Mouse (Mus musculus) kidney, adult 8-10 months (tissue): Measurements from ENCODE around the gene Srpx.

Experiments used
- DNase-seq, 2 experiments: peaks; one replicate each; pipeline ENCODE4 v3.0.0; 2022

The Srpx gene

GRCm38 (mm10) chrX:10117065-10117719 lies at the start of gene Srpx:
Gene Srpx (minus strand): TSS chrX:10117709.
- DNase-seq = no peak

- DNase-seq = no peak
These were observed 34.9 kb upstream of the Srpx start for GRCm38 (mm10) chrX:10152390-10152789.

- no peak for DNase-seq
These were observed 1.7 kb downstream of the Srpx start for GRCm38 (mm10) chrX:10115780-10116179.

- no peak for DNase-seq
These were observed 6.8 kb downstream of the Srpx start for GRCm38 (mm10) chrX:10110736-10111135.

GRCm38 (mm10) chrX:10108558-10108957 lies 9.0 kb downstream of the Srpx start:
- no peak for DNase-seq

- no peak for DNase-seq
These were observed 12.0 kb downstream of the Srpx start for GRCm38 (mm10) chrX:10105475-10105874.

- no peak for DNase-seq
These were observed 14.8 kb downstream of the Srpx start for GRCm38 (mm10) chrX:10102739-10103138.

GRCm38 (mm10) chrX:10095797-10096196 lies 21.7 kb downstream of the Srpx start:
- DNase-seq = no peak

- DNase-seq = no peak
These were observed 37.1 kb downstream of the Srpx start for GRCm38 (mm10) chrX:10080385-10080784.

- no peak for DNase-seq
These were observed 37.5 kb downstream of the Srpx start for GRCm38 (mm10) chrX:10079981-10080380.

GRCm38 (mm10) chrX:10073966-10074365 lies 43.5 kb downstream of the Srpx start:
- DNase-seq = no peak

- no peak for DNase-seq
These were observed 46.0 kb downstream of the Srpx start for GRCm38 (mm10) chrX:10071529-10071928.

GRCm38 (mm10) chrX:10070689-10071088 lies 46.8 kb downstream of the Srpx start:
- peak in 1 of 2 experiments; percentile 4 for DNase-seq

GRCm38 (mm10) chrX:10069405-10069804 lies 48.1 kb downstream of the Srpx start:
- DNase-seq = no peak

GRCm38 (mm10) chrX:10063781-10064180 lies 53.7 kb downstream of the Srpx start:
- no peak for DNase-seq

- DNase-seq = no peak
These were observed 54.1 kb downstream of the Srpx start for GRCm38 (mm10) chrX:10063361-10063760.

GRCm38 (mm10) chrX:10062201-10062600 lies 55.3 kb downstream of the Srpx start:
- no peak for DNase-seq

GRCm38 (mm10) chrX:10034666-10035065 lies 82.8 kb downstream of the Srpx start:
- no peak for DNase-seq

GRCm38 (mm10) chrX:10010202-10010601 lies 107.3 kb downstream of the Srpx start:
- DNase-seq = no peak

- no peak for DNase-seq
These were observed 109.7 kb downstream of the Srpx start for GRCm38 (mm10) chrX:10007675-10008270.

GRCm38 (mm10) chrX:10005946-10006345 lies 111.6 kb downstream of the Srpx start:
- DNase-seq = no peak

GRCm38 (mm10) chrX:10000718-10001117 lies 116.8 kb downstream of the Srpx start:
- DNase-seq = no peak
